Mouse (Mus musculus) testis, adult 2 months (tissue): ENCODE data around the gene Fance. TPM values are rescaled to one million over a fixed set of nuclear protein-coding genes. Genes with fewer than 3 reads are reported as not detected.

Source experiments
- H3K27ac ChIP-seq: fragments of 200-500 bp; 2 replicates; pipeline ENCODE4 v1.5.1; 2012; ENCODE audit warnings: low read depth, low read length; ENCODE audit not compliant: control insufficient read depth, insufficient read depth
- H3K27me3 ChIP-seq: fragments of 200-500 bp; 2 replicates; pipeline ENCODE4 v1.6.1; 2012; ENCODE audit warnings: mild to moderate bottlenecking, low read length, moderate library complexity; ENCODE audit not compliant: control insufficient read depth, insufficient read depth
- H3K36me3 ChIP-seq: fragments of 200-500 bp; 2 replicates; pipeline ENCODE4 v1.6.1; 2012; ENCODE audit warnings: mild to moderate bottlenecking, low read length; ENCODE audit not compliant: control insufficient read depth, insufficient read depth
- H3K4me1 ChIP-seq: fragments of 200-500 bp; 2 replicates; pipeline ENCODE4 v1.6.1; 2012; ENCODE audit warnings: low read length; ENCODE audit not compliant: control insufficient read depth, insufficient read depth
- H3K4me3 ChIP-seq: fragments of 200-500 bp; 2 replicates; pipeline ENCODE4 v1.5.1; 2012; ENCODE audit warnings: low read depth, mild to moderate bottlenecking, low read length, moderate library complexity, mixed read lengths; ENCODE audit not compliant: control insufficient read depth
- CTCF ChIP-seq: fragments of 200-500 bp; IDR thresholded peaks from 2 replicates; pipeline ENCODE4 v1.5.1; 2012; ENCODE audit warnings: low read depth, mild to moderate bottlenecking, inconsistent platforms, low read length, moderate library complexity; ENCODE audit not compliant: control insufficient read depth, insufficient read depth, insufficient replicate concordance
- POLR2A ChIP-seq: fragments of 200-500 bp; IDR thresholded peaks from 2 replicates; pipeline ENCODE4 v1.6.1; 2012; ENCODE audit warnings: low read depth, mild to moderate bottlenecking, inconsistent platforms, low read length, moderate library complexity; ENCODE audit not compliant: control insufficient read depth
- polyA plus RNA-seq: library from polyadenylated mRNA; depleted of rRNA; stranded (reverse); fragments of >200 nt; gene quantifications from 2 replicates; pipeline ENCODE4 v1.2.3, GENCODE M21; 2012

Fance gene
- polyA plus RNA-seq, 1 experiment, result 4.3 TPM

- no peak overlapping the region for H3K4me3 ChIP-seq
- H3K4me1 ChIP-seq, result peaks cover 3% of the 10 kb centered on the region; the same call in 1 of the 2 replicates
- no peak for TF ChIP-seq CTCF
- no peak for TF ChIP-seq POLR2A
- H3K27ac ChIP-seq, result no peak overlapping the region
- H3K27me3 ChIP-seq, result no peaks in the 10 kb centered on the region
- no peaks in the 10 kb centered on the region for H3K36me3 ChIP-seq
Observed at GRCm38 (mm10) chr17:28283199-28283598, 30.1 kb upstream of the Fance start.

DNA sequence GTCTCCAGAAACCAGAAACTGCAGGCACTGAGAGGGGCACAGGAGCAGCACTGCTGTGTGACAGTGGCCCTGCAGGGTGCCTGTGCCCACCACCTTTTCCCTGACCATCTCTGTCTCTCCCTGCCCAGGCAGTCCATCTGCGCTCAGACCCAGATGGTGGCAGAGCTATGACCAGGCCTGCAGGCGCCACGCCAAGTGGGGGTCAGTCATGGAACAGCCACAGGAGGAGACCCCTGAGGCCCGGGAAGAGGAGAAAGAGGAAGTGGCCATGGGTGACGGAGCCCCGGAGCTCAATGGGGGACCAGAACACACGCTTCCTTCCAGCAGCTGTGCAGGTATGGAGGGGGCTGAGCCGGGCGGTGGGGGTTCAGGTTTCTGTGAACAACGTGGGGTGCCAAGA lies 27.2 kb upstream of the Fance start:
- no peak for TF ChIP-seq CTCF
- TF ChIP-seq POLR2A, result no peak
- no peaks in the 10 kb centered on the region for H3K4me1 ChIP-seq
- no peak overlapping the region for H3K27ac ChIP-seq
- H3K4me3 ChIP-seq, result no peak overlapping the region
- no peaks in the 10 kb centered on the region for H3K36me3 ChIP-seq
- H3K27me3 ChIP-seq, result no peaks in the 10 kb centered on the region

DNA sequence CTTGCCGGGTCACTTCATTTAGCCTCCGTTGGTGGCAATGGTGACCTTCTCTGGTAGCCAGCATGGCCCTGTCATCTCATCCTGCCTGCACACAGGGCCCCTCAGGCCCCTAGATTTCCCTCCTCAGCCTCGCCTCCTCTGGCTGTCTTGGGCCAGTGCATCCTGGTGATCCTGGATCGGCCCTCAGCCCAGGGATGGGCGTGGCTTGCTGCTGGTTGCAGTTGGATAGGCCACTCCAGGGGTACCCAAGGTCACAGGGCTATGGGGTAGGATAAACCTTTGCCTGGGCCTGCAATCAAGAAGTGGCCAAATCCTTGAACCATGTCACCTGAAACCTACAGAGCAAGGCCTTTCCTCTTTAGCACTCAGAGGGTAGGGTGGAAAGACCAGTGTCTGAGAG lies 26.4 kb upstream of the Fance start:
- Histone ChIP-seq H3K4me3 (no peak overlapping the region), H3K36me3 (no peaks in the 10 kb centered on the region), H3K27me3 (no peaks in the 10 kb centered on the region), H3K27ac (no peak overlapping the region), H3K4me1 (no peaks in the 10 kb centered on the region)
- TF ChIP-seq CTCF (no peak), POLR2A (no peak)

DNA sequence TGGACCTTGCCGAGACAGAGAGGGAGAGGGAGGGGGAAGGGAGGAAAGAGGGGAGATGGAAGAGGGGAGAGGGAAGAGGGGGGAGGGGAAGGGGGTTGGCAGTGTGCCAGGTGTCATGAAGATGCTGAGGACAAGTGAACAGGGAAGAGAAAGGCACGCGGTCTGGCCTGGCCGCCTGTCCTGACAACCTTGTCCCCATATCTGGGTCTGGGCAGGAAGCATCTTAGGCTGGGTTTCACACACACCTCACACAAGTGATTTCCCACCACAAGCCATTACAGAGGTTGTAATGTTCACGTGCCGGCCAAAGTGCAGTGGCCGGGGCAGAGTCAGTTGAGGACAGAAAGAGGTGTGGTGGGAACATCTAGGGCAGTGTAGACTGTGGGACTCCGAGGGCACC lies 25.7 kb upstream of the Fance start:
- no peak overlapping the region for H3K4me3 ChIP-seq
- no peak overlapping the region for H3K27ac ChIP-seq
- TF ChIP-seq POLR2A (no peak), CTCF (no peak)
- no peaks in the 10 kb centered on the region for H3K36me3 ChIP-seq
- no peaks in the 10 kb centered on the region for H3K4me1 ChIP-seq
- no peaks in the 10 kb centered on the region for H3K27me3 ChIP-seq

DNA sequence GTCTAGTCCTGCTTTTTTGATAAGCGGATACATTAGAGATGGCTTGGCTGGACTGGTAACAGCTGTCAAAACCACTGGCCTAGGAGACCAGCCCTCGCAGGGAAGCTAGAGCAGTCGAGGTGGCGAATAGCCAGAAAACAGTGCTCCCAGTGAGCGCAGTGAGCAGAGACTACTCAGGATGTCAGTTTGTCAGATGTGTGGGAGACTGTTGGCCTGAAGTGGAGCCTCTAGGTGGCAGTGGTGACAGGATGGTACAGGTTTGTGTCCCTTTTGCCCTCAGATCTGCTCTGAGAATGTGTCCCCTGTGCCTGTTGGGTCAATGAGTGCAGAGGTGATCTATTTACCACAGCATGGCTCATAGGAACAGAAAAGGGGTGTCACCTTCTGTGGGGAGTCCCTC lies 25.3 kb upstream of the Fance start:
- TF ChIP-seq POLR2A (no peak), CTCF (no peak)
- H3K36me3 ChIP-seq, result no peaks in the 10 kb centered on the region
- H3K4me3 ChIP-seq, result no peak overlapping the region
- H3K27me3 ChIP-seq, result no peaks in the 10 kb centered on the region
- H3K27ac ChIP-seq, result no peak overlapping the region
- H3K4me1 ChIP-seq, result no peaks in the 10 kb centered on the region

DNA sequence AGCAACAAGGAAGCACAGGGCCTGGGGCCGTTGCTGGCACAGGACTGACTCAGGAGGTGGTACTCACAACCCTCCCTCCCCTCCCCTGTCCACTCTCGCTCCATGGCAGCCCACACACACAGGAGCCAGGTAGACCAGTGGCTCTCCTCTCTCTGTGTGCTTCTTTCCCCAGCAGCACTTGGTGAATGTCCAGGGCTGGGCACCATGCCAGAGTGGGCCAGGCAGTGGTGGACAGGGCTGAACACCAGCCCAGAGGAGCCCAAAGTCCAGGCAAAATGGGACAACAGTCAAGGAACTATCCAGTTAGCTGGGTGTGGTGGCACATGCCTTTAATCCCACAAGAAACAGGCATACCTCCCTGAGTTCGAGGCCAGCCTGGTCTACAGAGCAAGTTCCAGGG lies 23.1 kb upstream of the Fance start:
- H3K27ac ChIP-seq, result no peak overlapping the region
- H3K36me3 ChIP-seq, result no peaks in the 10 kb centered on the region
- no peaks in the 10 kb centered on the region for H3K4me1 ChIP-seq
- TF ChIP-seq POLR2A, result no peak
- no peak for TF ChIP-seq CTCF
- H3K4me3 ChIP-seq, result no peak overlapping the region
- H3K27me3 ChIP-seq, result no peaks in the 10 kb centered on the region

- TF ChIP-seq POLR2A (no peak), CTCF (no peak)
- Histone ChIP-seq H3K4me1 (no peaks in the 10 kb centered on the region), H3K4me3 (no peak overlapping the region), H3K36me3 (no peaks in the 10 kb centered on the region), H3K27me3 (no peaks in the 10 kb centered on the region), H3K27ac (no peak overlapping the region)
Observed at GRCm38 (mm10) chr17:28290671-28291070, 22.6 kb upstream of the Fance start.

DNA sequence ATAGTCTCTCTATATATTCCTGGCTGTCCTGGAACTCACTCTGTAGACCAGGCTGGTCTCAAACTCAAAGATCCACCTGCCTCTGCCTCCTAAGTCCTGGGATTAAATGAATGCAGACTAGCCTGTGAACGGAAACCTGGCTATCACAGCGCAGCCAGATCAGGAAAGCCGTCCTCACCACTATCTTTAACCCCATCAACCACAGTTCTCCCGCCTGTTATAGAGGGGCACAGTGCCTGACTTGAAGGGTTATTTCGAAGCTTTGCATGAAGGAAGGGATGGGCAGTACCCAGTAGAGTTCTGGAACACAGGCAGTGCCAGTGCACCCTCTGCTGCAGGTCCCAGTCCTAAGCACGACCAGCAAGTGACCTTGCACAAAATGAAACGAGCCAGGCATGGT lies 22.0 kb upstream of the Fance start:
- Histone ChIP-seq H3K27me3 (no peaks in the 10 kb centered on the region), H3K4me1 (no peaks in the 10 kb centered on the region), H3K27ac (no peak overlapping the region), H3K36me3 (no peaks in the 10 kb centered on the region), H3K4me3 (no peak overlapping the region)
- TF ChIP-seq CTCF, result no peak
